Comparison of ENCODE assay signal across 8 mouse cellular contexts in genomic region chr17:27825539-27825938, GRCm38 (mm10). TPM values are rescaled to one million over a fixed set of nuclear protein-coding genes. Genes with fewer than 3 reads are reported as not detected.
DNase-seq lines count a peak whose midpoint lies in the region; ATAC-seq and TF ChIP-seq lines count a peak whose summit lies in the region.

No protein-coding gene starts in this region.

- H3K4me3 ChIP-seq in lung, embryonic 15.5 days, result peak overlapping the region; percentile 43
- no peak overlapping the region; a peak in 1 of 4 replicates for H3K4me3 ChIP-seq in ES-E14 (ENCODE audit: insufficient read depth in 1 of 2, low read depth in 1 of 2, low read length in 2 of 2, poor library complexity in 1 of 2, severe bottlenecking in 1 of 2)
- no peak overlapping the region for H3K4me3 ChIP-seq in embryonic facial prominence, embryonic 14.5 days (ENCODE audit: low read depth, low read length)
- no peak overlapping the region for H3K4me3 ChIP-seq in midbrain, embryonic 14.5 days (replicated peaks; ENCODE audit: low read depth, low read length)
- H3K4me3 ChIP-seq in forebrain, embryonic 14.5 days (ENCODE audit: low read depth, low read length), result no peak overlapping the region

- peaks cover 23% of the 10 kb centered on the region for H3K4me1 ChIP-seq in lung, embryonic 15.5 days
- peaks cover 8 to 22% of the 10 kb centered on the region in 2 experiments for H3K4me1 ChIP-seq in ES-E14 (ENCODE audit: control insufficient read depth in 2 of 2, insufficient read depth in 2 of 2, low read length in 2 of 2, poor library complexity in 1 of 2)
- peaks cover 8% of the 10 kb centered on the region for H3K4me1 ChIP-seq in embryonic facial prominence, embryonic 14.5 days (ENCODE audit: control insufficient read depth, insufficient read depth, low read length)
- H3K4me1 ChIP-seq in midbrain, embryonic 14.5 days (ENCODE audit: control insufficient read depth, insufficient read depth, low read length), result peaks cover 6% of the 10 kb centered on the region; the same call in 1 of the 2 replicates
- peaks cover 6% of the 10 kb centered on the region for H3K4me1 ChIP-seq in forebrain, embryonic 14.5 days (ENCODE audit: control insufficient read depth, insufficient read depth, low read length)

- H3K9ac ChIP-seq in lung, embryonic 15.5 days, result no peak overlapping the region
- H3K9ac ChIP-seq in ES-E14 (ENCODE audit: insufficient read depth, low read depth, low read length, poor library complexity, severe bottlenecking), result no peak overlapping the region; the same call in 1 of the 2 replicates
- no peak overlapping the region for H3K9ac ChIP-seq in embryonic facial prominence, embryonic 14.5 days (ENCODE audit: low read depth, low read length)
- H3K9ac ChIP-seq in midbrain, embryonic 14.5 days (replicated peaks; ENCODE audit: low read length), result no peak overlapping the region
- H3K9ac ChIP-seq in forebrain, embryonic 14.5 days (ENCODE audit: low read length), result no peak overlapping the region

- ATAC-seq in lung, embryonic 15.5 days (ENCODE audit: borderline replicate concordance, extremely low read depth, low FRiP score, low TSS enrichment), result no peak
- no peak for ATAC-seq in embryonic facial prominence, embryonic 14.5 days (ENCODE audit: low read depth)
- ATAC-seq in midbrain, embryonic 14.5 days (ENCODE audit: low FRiP score, low TSS enrichment), result no peak
- ATAC-seq in cerebellum, adult (ENCODE audit: insufficient number of reproducible peaks, low FRiP score, low TSS enrichment), result no peak
- ATAC-seq in forebrain, embryonic 14.5 days, result no peak

- in situ Hi-C loops in ES-E14 (cut with MboI; ENCODE audit: low sequenced_read_pairs in 2 of 2, unreplicated experiment in 2 of 2), result no loop called here

- WGBS in lung, embryonic 15.5 days, result 19% methylated on average over 3 of the region's 3 CpGs
- 28% methylated on average over 3 of the region's 3 CpGs for WGBS in embryonic facial prominence, embryonic 14.5 days
- 41% methylated on average over 3 of the region's 3 CpGs for WGBS in midbrain, embryonic 14.5 days
- WGBS in forebrain, embryonic 14.5 days, result 32% methylated on average over 3 of the region's 3 CpGs

- H3K36me3 ChIP-seq in lung, embryonic 15.5 days, result no peaks in the 10 kb centered on the region
- H3K36me3 ChIP-seq in ES-E14 (ENCODE audit: control insufficient read depth, insufficient read depth, low read length, poor library complexity, severe bottlenecking), result no peaks in the 10 kb centered on the region
- no peaks in the 10 kb centered on the region for H3K36me3 ChIP-seq in embryonic facial prominence, embryonic 14.5 days (ENCODE audit: control insufficient read depth, insufficient read depth, low read length)
- H3K36me3 ChIP-seq in midbrain, embryonic 14.5 days (ENCODE audit: control insufficient read depth, insufficient read depth, low read length), result no peaks in the 10 kb centered on the region
- no peaks in the 10 kb centered on the region for H3K36me3 ChIP-seq in forebrain, embryonic 14.5 days (ENCODE audit: control insufficient read depth, insufficient read depth, low read length)

- no peaks in the 10 kb centered on the region for H3K9me3 ChIP-seq in lung, embryonic 15.5 days
- H3K9me3 ChIP-seq in ES-E14 (ENCODE audit: control insufficient read depth, insufficient read depth, low read depth, low read length), result no peaks in the 10 kb centered on the region
- H3K9me3 ChIP-seq in embryonic facial prominence, embryonic 14.5 days (ENCODE audit: control insufficient read depth, low read length), result no peaks in the 10 kb centered on the region
- H3K9me3 ChIP-seq in midbrain, embryonic 14.5 days (ENCODE audit: control insufficient read depth, low read length), result no peaks in the 10 kb centered on the region
- H3K9me3 ChIP-seq in forebrain, embryonic 14.5 days (replicated peaks; ENCODE audit: control insufficient read depth, low read length), result no peaks in the 10 kb centered on the region

- peak overlapping the region; percentile 63 for H3K4me2 ChIP-seq in lung, embryonic 15.5 days
- peak overlapping the region; percentile 67 for H3K4me2 ChIP-seq in embryonic facial prominence, embryonic 14.5 days (ENCODE audit: low read depth, low read length)
- peak overlapping the region; percentile 41; the same call in 1 of the 2 replicates for H3K4me2 ChIP-seq in midbrain, embryonic 14.5 days (ENCODE audit: low read length)
- H3K4me2 ChIP-seq in forebrain, embryonic 14.5 days (ENCODE audit: low read length), result no peak overlapping the region

- no peak for DNase-seq in lung, postnatal 10 days
- DNase-seq in ES-E14 (ENCODE audit: low read depth, low spot score), result no peak
- no peak for DNase-seq in embryonic facial prominence, embryonic 14.5 days (ENCODE audit: low spot score)
- DNase-seq in midbrain, embryonic 14.5 days, result no peak
- no peak for DNase-seq in right cerebral cortex, postnatal 14 days
- DNase-seq in forebrain, embryonic 14.5 days (ENCODE audit: low spot score), result no peak

- H3K27ac ChIP-seq in lung, embryonic 15.5 days, result 0 out of 2 replicates have a peak overlapping the region, but pooled peaks have one; percentile 22
- peak overlapping the region; percentile 66; the same call in 1 of the 2 replicates for H3K27ac ChIP-seq in ES-E14 (ENCODE audit: insufficient read depth, low read depth, low read length, poor library complexity, severe bottlenecking)
- H3K27ac ChIP-seq in embryonic facial prominence, embryonic 14.5 days (replicated peaks; ENCODE audit: low read depth, low read length), result peak overlapping the region; percentile 28; the same call in 1 of the 2 replicates
- H3K27ac ChIP-seq in midbrain, embryonic 14.5 days (replicated peaks; ENCODE audit: low read depth, low read length), result no peak overlapping the region
- no peak overlapping the region for H3K27ac ChIP-seq in forebrain, embryonic 14.5 days (ENCODE audit: low read depth, low read length)

- H3K27me3 ChIP-seq in lung, embryonic 15.5 days, result 0 out of 2 replicates have a peak, but pooled peaks cover 6% of the 10 kb centered on the region
- H3K27me3 ChIP-seq in embryonic facial prominence, embryonic 14.5 days (replicated peaks; ENCODE audit: control insufficient read depth, insufficient read depth, low read length), result no peaks in the 10 kb centered on the region
- H3K27me3 ChIP-seq in midbrain, embryonic 14.5 days (ENCODE audit: control insufficient read depth, insufficient read depth, low read length), result no peaks in the 10 kb centered on the region
- H3K27me3 ChIP-seq in forebrain, embryonic 14.5 days (replicated peaks; ENCODE audit: control insufficient read depth, insufficient read depth, low read length), result no peaks in the 10 kb centered on the region

TF ChIP-seq in ES-E14, 5 proteins besides CTCF, POLR2A, EP300 and RAD21:
- TF ChIP-seq MAFK (IDR thresholded peaks at IDR 0.05; ENCODE audit: insufficient read depth, low read depth, low read length), result no peak
- TF ChIP-seq ZC3H11A (IDR thresholded peaks at IDR 0.05; ENCODE audit: borderline replicate concordance, low read depth, low read length), result no peak
- no peak for TF ChIP-seq CHD2 (IDR thresholded peaks at IDR 0.05; ENCODE audit: low read depth, low read length)
- no peak for TF ChIP-seq ZNF384 (IDR thresholded peaks at IDR 0.05; ENCODE audit: low read depth, low read length)
- no peak for TF ChIP-seq HCFC1 (IDR thresholded peaks at IDR 0.05; ENCODE audit: borderline replicate concordance, insufficient read depth, low read length)
TF ChIP-seq in ES-E14: peak in this region for 0.

RNA-seq across cellular contexts. Expression of gene D17Wsu92e, which starts 5.1 kb away (rescaled TPM):
- 15.9 and 16.8 TPM in 2 replicates for polyA plus RNA-seq in lung, embryonic 15.5 days (2015; fragmentation: Nextera tagmentation; extraction: Ambion mirVana)
- 53.8 and 68.4 TPM in 2 replicates for total RNA-seq in ES-E14 (2012; rRNA removed)
- polyA plus RNA-seq in embryonic facial prominence, embryonic 14.5 days (2014; fragmentation: Nextera tagmentation; extraction: Ambion mirVana), result 18.8 and 19.0 TPM in 2 replicates
- polyA plus RNA-seq in midbrain, embryonic 14.5 days (2014; fragmentation: Nextera tagmentation; extraction: Ambion mirVana), result 11.7 and 12.9 TPM in 2 replicates
- 9.8 and 10.2 TPM in 2 replicates for polyA plus RNA-seq in forebrain, embryonic 14.5 days (2014; fragmentation: Nextera tagmentation; extraction: Ambion mirVana)

RNA-seq across cellular contexts. Expression of gene Snrpc, which starts 12.4 kb away (rescaled TPM):
- polyA plus RNA-seq in lung, embryonic 15.5 days (2015; fragmentation: Nextera tagmentation; extraction: Ambion mirVana), result 320 and 343 TPM in 2 replicates
- total RNA-seq in ES-E14 (2012; rRNA removed), result 120 and 185 TPM in 2 replicates
- polyA plus RNA-seq in embryonic facial prominence, embryonic 14.5 days (2014; fragmentation: Nextera tagmentation; extraction: Ambion mirVana), result 272 and 274 TPM in 2 replicates
- 240 and 274 TPM in 2 replicates for polyA plus RNA-seq in midbrain, embryonic 14.5 days (2014; fragmentation: Nextera tagmentation; extraction: Ambion mirVana)
- polyA plus RNA-seq in forebrain, embryonic 14.5 days (2014; fragmentation: Nextera tagmentation; extraction: Ambion mirVana), result 301 and 338 TPM in 2 replicates

RNA-seq across cellular contexts. Expression of gene Uhrf1bp1, which starts 30.7 kb away (rescaled TPM):
- 3.5 and 4.8 TPM in 2 replicates for polyA plus RNA-seq in lung, embryonic 15.5 days (2015; fragmentation: Nextera tagmentation; extraction: Ambion mirVana)
- total RNA-seq in ES-E14 (2012; rRNA removed), result 16.5 and 21.4 TPM in 2 replicates
- polyA plus RNA-seq in embryonic facial prominence, embryonic 14.5 days (2014; fragmentation: Nextera tagmentation; extraction: Ambion mirVana), result 5.9 and 6.7 TPM in 2 replicates
- polyA plus RNA-seq in midbrain, embryonic 14.5 days (2014; fragmentation: Nextera tagmentation; extraction: Ambion mirVana), result 6.6 and 9.3 TPM in 2 replicates
- polyA plus RNA-seq in forebrain, embryonic 14.5 days (2014; fragmentation: Nextera tagmentation; extraction: Ambion mirVana), result 4.3 and 5.3 TPM in 2 replicates

Comparison
In these comparisons a context has a peak if more than half of its experiments do, and no peak if none do; other contexts are left out.
1. H3K27ac ChIP-seq: peak in lung, embryonic 15.5 days (single experiment), ES-E14 (single experiment) and embryonic facial prominence, embryonic 14.5 days (single experiment); none in midbrain, embryonic 14.5 days (single experiment) and forebrain, embryonic 14.5 days (single experiment).